Mouse (Mus musculus) megakaryocyte, adult 5-6 weeks (primary cell): ENCODE data around the gene Usf3. TPM values are rescaled to one million over a fixed set of nuclear protein-coding genes. Genes with fewer than 3 reads are reported as not detected.

Experiments
- ATAC-seq: 2 replicates; pipeline ENCODE4 v1.8.0; 2016; ENCODE audit warnings: mild to moderate bottlenecking, inconsistent platforms; ENCODE audit not compliant: poor library complexity, severe bottlenecking
- total RNA-seq, 2 experiments: library from RNA; stranded (forward) in 1 of 2; stranded (reverse) in 1 of 2; fragments of 153-499, 151-499 nt in 1 of 2; fragments of 221-1000, 200-1000 nt in 1 of 2; gene quantifications; 2 replicates each; pipeline versions ENCODE4 v1.2.3 to v1.2.4; 2015 to 2017

Usf3 gene
- total RNA-seq, 2 experiments from 2014 or later, result 13.9 to 36.9 TPM

GRCm38 (mm10) chr16:44172297-44173154 lies 520 bp upstream of the Usf3 start:
- ATAC-seq, result peak; percentile 95

GRCm38 (mm10) chr16:44173966-44174530 lies 1.0 kb downstream of the Usf3 start:
- ATAC-seq, result no peak

GRCm38 (mm10) chr16:44175001-44175400 lies 2.0 kb downstream of the Usf3 start:
- no peak for ATAC-seq

GRCm38 (mm10) chr16:44176511-44176910 lies 3.5 kb downstream of the Usf3 start:
- no peak for ATAC-seq

- ATAC-seq, result no peak
These were observed 5.5 kb downstream of the Usf3 start for GRCm38 (mm10) chr16:44178555-44178954.

- no peak for ATAC-seq
These were observed 9.6 kb downstream of the Usf3 start for GRCm38 (mm10) chr16:44182597-44182996.

- no peak for ATAC-seq
These were observed 11.7 kb downstream of the Usf3 start for GRCm38 (mm10) chr16:44184769-44185168.

GRCm38 (mm10) chr16:44187172-44187571 lies 14.1 kb downstream of the Usf3 start:
- ATAC-seq, result peak; percentile 74

GRCm38 (mm10) chr16:44188766-44189165 lies 15.7 kb downstream of the Usf3 start:
- ATAC-seq, result no peak

- ATAC-seq, result peak; percentile 41
These were observed 17.0 kb downstream of the Usf3 start for GRCm38 (mm10) chr16:44190032-44190431.

GRCm38 (mm10) chr16:44190968-44191367 lies 17.9 kb downstream of the Usf3 start:
- no peak for ATAC-seq

- peak; percentile 97 for ATAC-seq
These were observed 26.1 kb downstream of the Usf3 start for GRCm38 (mm10) chr16:44199066-44199703.

GRCm38 (mm10) chr16:44200146-44200545 lies 27.1 kb downstream of the Usf3 start:
- ATAC-seq, result no peak

- no peak for ATAC-seq
These were observed 31.3 kb downstream of the Usf3 start for GRCm38 (mm10) chr16:44204331-44204730.

- no peak for ATAC-seq
These were observed 32.9 kb downstream of the Usf3 start for GRCm38 (mm10) chr16:44205973-44206372.

GRCm38 (mm10) chr16:44210156-44211053 lies 37.4 kb downstream of the Usf3 start:
- no peak for ATAC-seq

- no peak for ATAC-seq
These were observed 38.0 kb downstream of the Usf3 start for GRCm38 (mm10) chr16:44211054-44211414.

- no peak for ATAC-seq
These were observed 39.7 kb downstream of the Usf3 start for GRCm38 (mm10) chr16:44212703-44213102.

- no peak for ATAC-seq
These were observed 42.5 kb downstream of the Usf3 start for GRCm38 (mm10) chr16:44215513-44215912.

- no peak for ATAC-seq
These were observed 43.4 kb downstream of the Usf3 start for GRCm38 (mm10) chr16:44216417-44216816.

GRCm38 (mm10) chr16:44221463-44221862 lies 48.4 kb downstream of the Usf3 start:
- ATAC-seq, result no peak
